In the genomic region with DNA sequence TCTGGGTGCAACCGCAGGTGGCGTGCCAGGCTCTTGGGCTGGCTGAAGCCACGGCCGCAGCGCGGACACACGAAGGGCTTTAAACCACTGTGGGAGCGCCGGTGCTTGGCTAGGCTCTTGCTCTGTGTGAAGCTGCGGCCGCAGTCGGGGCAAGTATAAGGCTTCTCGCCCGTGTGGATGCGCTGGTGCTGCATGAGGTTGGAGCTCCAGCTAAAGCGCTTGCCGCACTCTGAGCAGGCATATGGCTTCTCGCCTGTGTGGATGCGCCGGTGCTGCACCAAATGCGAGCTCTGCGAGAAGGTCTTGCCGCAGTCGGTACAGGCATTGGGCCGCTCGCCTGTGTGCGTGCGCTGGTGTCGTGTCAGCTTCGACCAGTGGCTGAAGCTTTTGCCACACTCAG, we compare ENCODE assay signal across 12 mouse cellular contexts.
"Had no signal": no experiment of that assay in that cellular context is flagged by ENCODE, and none has a peak within 500 bp of the region (broad histone marks: within the 10 kb centered on the region; RNA-seq: fewer than 3 reads in every experiment).

No protein-coding gene starts in this region.

- ATAC-seq: midbrain, embryonic 15.5 days had no signal

- H3K9ac ChIP-seq: limb, embryonic 13.5 days; liver, embryonic 14.5 days; midbrain, embryonic 15.5 days had no signal

- H3K27ac ChIP-seq: layer of hippocampus, adult 2 months; limb, embryonic 13.5 days; liver, embryonic 14.5 days; midbrain, embryonic 15.5 days had no signal

- H3K4me3 ChIP-seq: layer of hippocampus, adult 2 months; limb, embryonic 13.5 days; midbrain, embryonic 15.5 days had no signal

- DNase-seq: kidney, adult 11 months; kidney, postnatal 10 days; kidney, postnatal 4 days; left cerebral cortex, postnatal 4 days; lung, adult 18-20 months; retina, postnatal 1 day; thymus, adult 18-20 months; thymus, postnatal 14 days had no signal

- H3K4me2 ChIP-seq: limb, embryonic 13.5 days; midbrain, embryonic 15.5 days had no signal

- H3K27me3 ChIP-seq: limb, embryonic 13.5 days; midbrain, embryonic 15.5 days had no signal

- H3K4me1 ChIP-seq: limb, embryonic 13.5 days; midbrain, embryonic 15.5 days had no signal
